Mouse (Mus musculus) ovary, postnatal 10 days (tissue): ENCODE measurements around the gene G6pc3.
"Not testable (repeated sequence)": the region's sequence is repeated elsewhere in the genome, so short reads cannot be mapped to it uniquely, and the experiment has no call there.

ENCODE experiments used
- DNase-seq: peaks from one replicate; pipeline ENCODE4 v3.0.0; 2022; ENCODE audit warnings: low spot score

Gene G6pc3

GRCm38 (mm10) chr11:102189461-102190436 is at the start of gene G6pc3:
Gene G6pc3 (plus strand): TSS chr11:102189620.
- peak; percentile 72 for DNase-seq

GRCm38 (mm10) chr11:102140508-102140907 is 48.9 kb upstream of the G6pc3 start:
- peak; percentile 38 for DNase-seq

- no peak for DNase-seq
Measured at GRCm38 (mm10) chr11:102142355-102142754, 47.1 kb upstream of the G6pc3 start.

- DNase-seq, result no peak
Measured at GRCm38 (mm10) chr11:102144957-102145470, 44.4 kb upstream of the G6pc3 start.

- DNase-seq, result no peak
Measured at GRCm38 (mm10) chr11:102145471-102146001, 43.9 kb upstream of the G6pc3 start, which contains the start of gene Nags. Gene Nags (plus strand): TSS chr11:102145513.

- DNase-seq, result no peak
Measured at GRCm38 (mm10) chr11:102146005-102146404, 43.4 kb upstream of the G6pc3 start.

- DNase-seq, result no peak
Measured at GRCm38 (mm10) chr11:102146531-102146930, 42.9 kb upstream of the G6pc3 start.

- no peak for DNase-seq
Measured at GRCm38 (mm10) chr11:102147213-102147989, 42.0 kb upstream of the G6pc3 start.

- DNase-seq, result peak; percentile 74
Measured at GRCm38 (mm10) chr11:102156039-102156785, 33.2 kb upstream of the G6pc3 start, which contains the start of gene Tmem101. Gene Tmem101 (minus strand): TSS chr11:102156404.

- DNase-seq, result no peak
Measured at GRCm38 (mm10) chr11:102156786-102157089, 32.7 kb upstream of the G6pc3 start.

GRCm38 (mm10) chr11:102158024-102158423 is 31.4 kb upstream of the G6pc3 start:
- DNase-seq, result not testable (repeated sequence)

GRCm38 (mm10) chr11:102159781-102160180 is 29.6 kb upstream of the G6pc3 start:
- no peak for DNase-seq

- no peak for DNase-seq
Measured at GRCm38 (mm10) chr11:102165971-102166722, 23.3 kb upstream of the G6pc3 start.

GRCm38 (mm10) chr11:102167539-102167938 is 21.9 kb upstream of the G6pc3 start:
- DNase-seq, result no peak

GRCm38 (mm10) chr11:102168689-102169088 is 20.7 kb upstream of the G6pc3 start:
- no peak for DNase-seq

- DNase-seq, result no peak
Measured at GRCm38 (mm10) chr11:102179836-102180235, 9.6 kb upstream of the G6pc3 start.

GRCm38 (mm10) chr11:102184253-102184645 is 5.2 kb upstream of the G6pc3 start:
- DNase-seq, result no peak

GRCm38 (mm10) chr11:102184646-102185495 is 4.5 kb upstream of the G6pc3 start, which contains the start of gene Lsm12:
Gene Lsm12 (minus strand): TSS chr11:102185296.
- DNase-seq, result peak; percentile 91

GRCm38 (mm10) chr11:102185677-102186076 is 3.7 kb upstream of the G6pc3 start:
- no peak for DNase-seq

- DNase-seq, result no peak
Measured at GRCm38 (mm10) chr11:102186235-102186634, 3.2 kb upstream of the G6pc3 start.
